Mouse (Mus musculus): Measurements from ENCODE around the gene Mt4.

DNA sequence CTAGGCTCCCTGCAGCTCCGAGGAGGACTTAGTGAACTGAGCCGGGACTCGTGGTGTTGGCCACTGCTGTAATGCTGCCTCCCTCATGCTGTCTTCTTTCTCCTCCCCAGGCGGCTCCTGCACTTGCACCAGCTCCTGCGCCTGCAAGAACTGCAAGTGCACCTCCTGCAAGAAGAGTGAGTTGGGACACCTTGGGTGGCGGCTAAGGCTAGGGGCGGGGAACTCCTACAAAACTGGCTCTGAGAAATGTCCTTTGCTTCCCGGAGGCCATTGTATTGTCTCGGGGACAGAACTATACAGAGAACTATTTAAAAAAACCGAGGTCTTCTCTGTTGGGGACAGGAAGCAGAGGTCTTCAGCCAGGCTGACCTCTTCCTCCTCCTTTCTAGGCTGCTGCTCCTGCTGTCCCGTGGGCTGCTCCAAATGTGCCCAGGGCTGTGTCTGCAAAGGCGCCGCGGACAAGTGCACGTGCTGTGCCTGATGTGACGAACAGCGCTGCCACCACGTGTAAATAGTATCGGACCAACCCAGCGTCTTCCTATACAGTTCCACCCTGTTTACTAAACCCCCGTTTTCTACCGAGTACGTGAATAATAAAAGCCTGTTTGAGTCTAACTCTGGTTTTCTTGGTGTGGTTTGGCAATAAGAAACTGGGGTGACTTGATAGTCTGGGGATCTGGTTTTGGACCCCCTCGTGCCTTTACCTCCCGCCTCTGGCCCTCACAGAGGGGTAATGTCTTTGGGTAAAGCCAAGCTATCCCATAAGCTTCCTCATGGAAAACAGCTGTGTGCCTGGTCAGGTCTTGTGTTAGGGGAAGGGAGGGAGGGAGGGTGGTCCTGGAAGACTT lies 42.9 kb downstream of the Mt4 start:
- no peak for TF ChIP-seq GATA1 (IDR thresholded peaks at IDR 0.05; ENCODE audit: low read length)
- TF ChIP-seq TAL1 (IDR thresholded peaks at IDR 0.05; ENCODE audit: low read length): no peak
